Mouse (Mus musculus): ENCODE results near the gene Adh7. TPM values are rescaled to one million over a fixed set of nuclear protein-coding genes. Genes with fewer than 3 reads are reported as not detected.

Adh7 gene
- polyA plus RNA-seq, 1 experiment from 2014 or later = not detected

DNA sequence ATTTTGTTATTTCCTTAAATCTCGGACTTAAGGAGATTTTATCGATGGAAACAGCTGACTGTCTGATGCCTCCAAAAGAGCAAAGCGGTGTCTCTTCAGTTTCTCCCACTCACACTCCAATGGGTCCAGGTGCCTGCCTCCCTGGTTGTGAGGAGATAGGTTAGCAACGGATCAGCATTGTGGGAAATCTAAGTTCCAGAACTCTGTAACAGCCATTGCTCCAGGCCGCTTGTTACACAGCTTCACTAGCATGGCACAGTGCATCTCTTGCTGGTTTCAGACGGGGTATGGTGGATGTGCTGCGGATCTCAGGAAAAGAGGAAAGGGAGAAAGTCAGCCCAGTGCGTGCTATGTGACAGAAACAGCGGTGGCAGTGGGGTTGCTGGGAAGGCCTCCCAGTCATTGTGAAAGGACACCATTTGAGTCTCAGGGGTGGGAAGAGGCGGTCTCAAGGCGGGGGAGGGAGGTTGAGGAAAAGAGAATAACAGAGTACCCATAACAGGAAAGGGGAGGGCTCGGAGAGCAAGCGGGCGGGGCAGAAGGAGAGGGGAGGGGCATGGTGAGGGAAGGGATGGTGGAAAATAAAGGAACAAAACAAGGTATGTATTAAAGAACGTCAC lies 23.8 kb upstream of the Adh7 start, which contains the start of gene 4930579F01Rik:
Gene 4930579F01Rik (minus strand): TSS at position 143 of the 620 bp plus-strand sequence.
- 88% methylated on average over 15 of the region's 15 CpGs for WGBS

DNA sequence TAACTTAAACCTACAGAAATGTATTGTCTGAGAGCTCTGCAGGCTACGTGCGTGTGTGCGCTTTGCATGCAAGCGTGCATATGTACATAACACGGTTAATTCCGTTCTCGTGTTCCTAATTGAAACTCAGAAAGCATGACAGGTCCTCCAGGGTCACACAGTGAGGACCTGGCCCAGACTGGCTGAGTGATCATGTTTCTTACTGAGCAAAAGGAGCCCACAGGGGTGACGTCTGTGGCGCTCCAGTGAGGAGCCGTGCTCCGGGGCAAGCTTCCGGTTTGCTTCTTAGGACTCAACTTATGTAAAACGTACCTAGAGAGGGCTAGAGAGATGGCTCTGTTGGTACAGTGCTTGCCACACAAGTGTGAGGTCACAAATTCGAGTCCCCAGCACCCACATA lies 20.5 kb upstream of the Adh7 start:
- H3K36me3 ChIP-seq (ENCODE audit: control insufficient read depth, insufficient read depth, low read length) = no peaks in the 10 kb centered on the region
- no peak overlapping the region for H3K4me2 ChIP-seq (ENCODE audit: low read depth, severe bottlenecking)
- ATAC-seq (ENCODE audit: insufficient number of reproducible peaks, low FRiP score, low TSS enrichment, low read depth) (no peak), DNase-seq (ENCODE audit: low spot score) (no peak)
- H3K9me3 ChIP-seq (ENCODE audit: control insufficient read depth, low read length) = no peaks in the 10 kb centered on the region
- 82% methylated on average over 14 of the region's 14 CpGs for WGBS
- H3K27ac ChIP-seq (replicated peaks; ENCODE audit: low read depth, low read length) = no peak overlapping the region
- no peak overlapping the region for H3K9ac ChIP-seq (ENCODE audit: low read length)
- no peaks in the 10 kb centered on the region for H3K27me3 ChIP-seq (ENCODE audit: control insufficient read depth, insufficient read depth, low read length)
- H3K4me3 ChIP-seq (ENCODE audit: low read depth, low read length) = no peak overlapping the region
- H3K4me1 ChIP-seq (ENCODE audit: control insufficient read depth, insufficient read depth, low read length) = no peaks in the 10 kb centered on the region

More for the DNA sequence above, 23.8 kb upstream of the Adh7 start, which contains the start of gene 4930579F01Rik:
- no peaks in the 10 kb centered on the region for H3K36me3 ChIP-seq (ENCODE audit: control insufficient read depth, insufficient read depth, low read length)
- DNase-seq (ENCODE audit: low spot score) (no peak), ATAC-seq (ENCODE audit: insufficient number of reproducible peaks, low FRiP score, low TSS enrichment, low read depth) (no peak)
- H3K27me3 ChIP-seq (ENCODE audit: control insufficient read depth, insufficient read depth, low read length) = no peaks in the 10 kb centered on the region
- H3K4me3 ChIP-seq (ENCODE audit: low read depth, low read length) = no peak within 1 kb of the TSS
- no peaks in the 10 kb centered on the region for H3K9me3 ChIP-seq (ENCODE audit: control insufficient read depth, low read length)
- no peak within 1 kb of the TSS for H3K27ac ChIP-seq (replicated peaks; ENCODE audit: low read depth, low read length)
- no peaks in the 10 kb centered on the region for H3K4me1 ChIP-seq (ENCODE audit: control insufficient read depth, insufficient read depth, low read length)
- H3K9ac ChIP-seq (ENCODE audit: low read length) = no peak within 1 kb of the TSS
- no peak within 1 kb of the TSS for H3K4me2 ChIP-seq (ENCODE audit: low read depth, severe bottlenecking)

DNA sequence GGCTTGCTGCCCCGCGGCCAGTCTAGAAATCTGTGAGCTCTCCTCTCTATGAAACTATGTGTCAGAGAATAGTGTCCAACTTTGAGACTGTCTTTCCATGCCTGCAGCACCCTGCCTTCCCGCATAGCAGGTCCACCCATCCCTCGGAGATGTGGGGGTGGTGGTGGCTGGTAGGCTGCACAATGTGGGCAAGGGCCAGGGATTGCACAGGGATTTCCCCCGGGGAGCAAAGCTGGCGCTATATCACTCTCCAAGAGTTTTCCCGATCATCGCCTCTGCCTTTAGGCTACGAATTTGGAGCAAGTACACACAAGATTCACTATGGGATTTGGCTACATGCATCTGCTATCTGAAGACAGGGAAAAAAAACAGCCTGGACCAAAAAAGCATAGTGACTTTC lies 20.0 kb upstream of the Adh7 start:
- DNase-seq (ENCODE audit: low spot score) (no peak), ATAC-seq (ENCODE audit: insufficient number of reproducible peaks, low FRiP score, low TSS enrichment, low read depth) (no peak)
- no peaks in the 10 kb centered on the region for H3K9me3 ChIP-seq (ENCODE audit: control insufficient read depth, low read length)
- no peak overlapping the region for H3K9ac ChIP-seq (ENCODE audit: low read length)
- no peak overlapping the region for H3K4me3 ChIP-seq (ENCODE audit: low read depth, low read length)
- H3K27me3 ChIP-seq (ENCODE audit: control insufficient read depth, insufficient read depth, low read length) = no peaks in the 10 kb centered on the region
- no peak overlapping the region for H3K4me2 ChIP-seq (ENCODE audit: low read depth, severe bottlenecking)
- WGBS = 75% methylated on average over 9 of the region's 9 CpGs
- H3K36me3 ChIP-seq (ENCODE audit: control insufficient read depth, insufficient read depth, low read length) = no peaks in the 10 kb centered on the region
- no peak overlapping the region for H3K27ac ChIP-seq (replicated peaks; ENCODE audit: low read depth, low read length)
- no peaks in the 10 kb centered on the region for H3K4me1 ChIP-seq (ENCODE audit: control insufficient read depth, insufficient read depth, low read length)

DNA sequence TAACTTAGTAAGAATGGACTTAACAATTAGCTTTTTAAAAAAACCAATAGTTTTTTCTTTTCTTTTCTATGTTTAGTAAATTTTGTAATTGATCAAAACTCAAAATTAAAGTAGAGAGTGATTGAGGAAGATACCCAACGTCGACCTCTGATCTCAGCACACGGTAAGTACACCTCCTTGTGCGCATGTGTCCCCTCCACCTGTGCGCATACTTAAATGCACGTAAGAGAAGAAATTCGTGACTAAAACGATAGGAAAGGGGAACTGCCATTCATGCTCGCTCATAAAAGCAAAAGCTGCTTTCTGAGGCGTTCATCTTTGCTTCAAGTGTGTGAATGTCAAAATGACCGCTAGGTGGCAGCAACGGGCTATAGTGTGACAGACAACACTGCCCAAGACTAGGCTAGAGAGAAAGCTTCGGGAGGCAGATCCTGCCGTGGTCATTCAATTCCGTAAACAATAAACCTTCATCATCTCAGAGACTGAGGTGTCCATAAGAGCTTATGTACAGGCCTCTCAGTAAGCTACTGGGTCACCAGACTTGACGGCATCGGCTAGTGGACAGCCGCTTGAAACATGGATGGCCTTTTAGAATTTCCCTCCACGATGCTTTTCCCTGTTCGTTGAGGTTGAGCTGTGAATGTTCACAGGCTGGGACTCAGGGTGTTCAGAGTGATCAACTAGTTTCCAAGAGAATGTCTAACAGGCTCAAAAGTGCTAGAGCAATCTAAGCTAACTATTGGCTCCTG lies 19.4 kb upstream of the Adh7 start:
- Histone ChIP-seq H3K4me1 (ENCODE audit: control insufficient read depth, insufficient read depth, low read length) (no peaks in the 10 kb centered on the region), H3K27me3 (ENCODE audit: control insufficient read depth, insufficient read depth, low read length) (no peaks in the 10 kb centered on the region), H3K4me3 (ENCODE audit: low read depth, low read length) (0 out of 2 replicates have a peak overlapping the region, but pooled peaks have one; percentile 12), H3K27ac (replicated peaks; ENCODE audit: low read depth, low read length) (no peak overlapping the region), H3K9me3 (ENCODE audit: control insufficient read depth, low read length) (no peaks in the 10 kb centered on the region), H3K4me2 (ENCODE audit: low read depth, severe bottlenecking) (peak overlapping the region; percentile 32; the same call in 1 of the 2 replicates), H3K36me3 (ENCODE audit: control insufficient read depth, insufficient read depth, low read length) (no peaks in the 10 kb centered on the region), H3K9ac (ENCODE audit: low read length) (peak overlapping the region; percentile 45)
- peak; percentile 96 for DNase-seq (ENCODE audit: low spot score)
- ATAC-seq (ENCODE audit: insufficient number of reproducible peaks, low FRiP score, low TSS enrichment, low read depth) = peak; percentile 83; the same call in 1 of the 2 replicates
- 31% methylated on average over 20 of the region's 20 CpGs for WGBS

DNA sequence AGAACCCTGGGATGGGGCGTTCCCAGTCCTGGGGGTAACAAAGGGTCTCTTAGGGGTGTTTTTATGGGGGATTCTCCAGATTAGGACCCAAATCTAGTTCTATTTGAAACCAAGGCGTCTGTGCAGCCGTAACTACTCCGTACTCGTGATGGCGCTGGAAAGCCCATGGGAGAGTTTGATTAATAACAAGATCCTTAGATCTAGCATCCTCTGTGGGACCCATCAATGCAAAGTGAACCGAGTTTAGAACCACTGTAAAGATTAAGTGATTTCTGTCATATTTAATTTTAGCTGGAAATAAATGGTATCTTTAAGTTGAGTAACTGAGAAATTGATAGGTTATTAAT lies 18.9 kb upstream of the Adh7 start:
- no peak for DNase-seq (ENCODE audit: low spot score)
- Histone ChIP-seq H3K9ac (ENCODE audit: low read length) (no peak overlapping the region; the same call in 1 of the 2 replicates), H3K36me3 (ENCODE audit: control insufficient read depth, insufficient read depth, low read length) (no peaks in the 10 kb centered on the region), H3K27ac (replicated peaks; ENCODE audit: low read depth, low read length) (no peak overlapping the region), H3K9me3 (ENCODE audit: control insufficient read depth, low read length) (no peaks in the 10 kb centered on the region), H3K27me3 (ENCODE audit: control insufficient read depth, insufficient read depth, low read length) (no peaks in the 10 kb centered on the region), H3K4me2 (ENCODE audit: low read depth, severe bottlenecking) (no peak overlapping the region), H3K4me1 (ENCODE audit: control insufficient read depth, insufficient read depth, low read length) (no peaks in the 10 kb centered on the region), H3K4me3 (ENCODE audit: low read depth, low read length) (no peak overlapping the region)
- no peak for ATAC-seq (ENCODE audit: insufficient number of reproducible peaks, low FRiP score, low TSS enrichment, low read depth)
- WGBS = 79% methylated on average over 7 of the region's 7 CpGs

DNA sequence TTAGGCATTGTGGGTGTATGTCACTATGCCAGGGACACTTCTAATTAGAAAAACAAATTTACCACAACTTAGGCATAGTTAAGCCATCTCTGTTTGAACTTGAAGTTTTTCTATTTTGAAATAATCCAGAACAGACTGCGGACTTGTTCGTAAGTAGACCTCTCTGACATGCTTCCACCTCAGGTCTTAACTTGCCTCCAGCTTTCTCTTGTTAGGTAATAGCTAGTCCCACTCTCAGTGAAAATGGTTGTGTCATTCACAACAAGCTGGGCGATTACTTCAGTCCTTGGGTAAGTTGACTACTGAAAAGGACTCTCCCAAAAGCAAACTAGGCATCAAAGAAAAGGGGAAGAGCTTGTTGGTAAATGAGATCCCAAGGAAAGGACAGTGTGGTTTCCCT lies 8.7 kb upstream of the Adh7 start:
- Histone ChIP-seq H3K4me1 (ENCODE audit: control insufficient read depth, insufficient read depth, low read length) (no peaks in the 10 kb centered on the region), H3K9ac (ENCODE audit: low read length) (no peak overlapping the region), H3K27me3 (ENCODE audit: control insufficient read depth, insufficient read depth, low read length) (no peaks in the 10 kb centered on the region), H3K36me3 (ENCODE audit: control insufficient read depth, insufficient read depth, low read length) (no peaks in the 10 kb centered on the region), H3K4me3 (ENCODE audit: low read depth, low read length) (no peak overlapping the region), H3K4me2 (ENCODE audit: low read depth, severe bottlenecking) (no peak overlapping the region), H3K27ac (replicated peaks; ENCODE audit: low read depth, low read length) (no peak overlapping the region), H3K9me3 (ENCODE audit: control insufficient read depth, low read length) (no peaks in the 10 kb centered on the region)
- ATAC-seq (ENCODE audit: insufficient number of reproducible peaks, low FRiP score, low TSS enrichment, low read depth) (no peak), DNase-seq (ENCODE audit: low spot score) (no peak)
- 87% methylated on average over 3 of the region's 3 CpGs for WGBS

DNA sequence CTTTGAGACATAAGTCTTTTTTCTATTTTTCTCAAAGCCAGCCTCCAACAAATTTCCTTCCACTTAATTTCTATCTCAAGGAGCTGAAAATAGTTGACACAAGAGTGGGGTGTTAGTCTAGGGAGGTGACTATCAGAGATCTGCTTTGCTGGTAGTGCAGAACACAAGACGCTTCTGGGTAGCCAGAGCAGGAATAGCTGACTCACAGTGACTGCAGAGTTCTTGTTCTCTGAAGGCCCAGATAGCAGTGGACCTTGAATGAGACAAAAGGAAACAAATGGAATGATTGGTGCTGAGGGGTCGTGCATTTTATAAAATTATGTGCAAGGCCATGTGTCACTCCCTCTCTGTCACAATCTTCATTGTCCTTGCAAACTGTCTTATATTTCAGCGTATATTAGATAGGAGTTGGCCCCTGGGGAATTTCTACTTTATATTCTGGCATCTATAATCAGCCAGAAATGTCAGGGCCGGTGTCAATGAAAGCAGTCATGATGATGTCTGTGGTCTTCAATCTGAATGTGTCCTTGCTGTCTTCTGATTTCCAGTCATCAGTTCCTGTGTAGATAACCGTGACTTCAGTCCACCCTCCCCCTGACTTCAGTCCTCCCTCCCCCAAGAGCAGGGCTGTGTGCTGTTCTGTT lies 7.0 kb upstream of the Adh7 start:
- Histone ChIP-seq H3K4me2 (ENCODE audit: low read depth, severe bottlenecking) (no peak overlapping the region), H3K27ac (replicated peaks; ENCODE audit: low read depth, low read length) (no peak overlapping the region), H3K9ac (ENCODE audit: low read length) (no peak overlapping the region), H3K4me1 (ENCODE audit: control insufficient read depth, insufficient read depth, low read length) (no peaks in the 10 kb centered on the region), H3K4me3 (ENCODE audit: low read depth, low read length) (no peak overlapping the region), H3K36me3 (ENCODE audit: control insufficient read depth, insufficient read depth, low read length) (no peaks in the 10 kb centered on the region), H3K27me3 (ENCODE audit: control insufficient read depth, insufficient read depth, low read length) (no peaks in the 10 kb centered on the region), H3K9me3 (ENCODE audit: control insufficient read depth, low read length) (no peaks in the 10 kb centered on the region)
- 87% methylated on average over 5 of the region's 5 CpGs for WGBS
- no peak for DNase-seq (ENCODE audit: low spot score)
- ATAC-seq (ENCODE audit: insufficient number of reproducible peaks, low FRiP score, low TSS enrichment, low read depth) = no peak

DNA sequence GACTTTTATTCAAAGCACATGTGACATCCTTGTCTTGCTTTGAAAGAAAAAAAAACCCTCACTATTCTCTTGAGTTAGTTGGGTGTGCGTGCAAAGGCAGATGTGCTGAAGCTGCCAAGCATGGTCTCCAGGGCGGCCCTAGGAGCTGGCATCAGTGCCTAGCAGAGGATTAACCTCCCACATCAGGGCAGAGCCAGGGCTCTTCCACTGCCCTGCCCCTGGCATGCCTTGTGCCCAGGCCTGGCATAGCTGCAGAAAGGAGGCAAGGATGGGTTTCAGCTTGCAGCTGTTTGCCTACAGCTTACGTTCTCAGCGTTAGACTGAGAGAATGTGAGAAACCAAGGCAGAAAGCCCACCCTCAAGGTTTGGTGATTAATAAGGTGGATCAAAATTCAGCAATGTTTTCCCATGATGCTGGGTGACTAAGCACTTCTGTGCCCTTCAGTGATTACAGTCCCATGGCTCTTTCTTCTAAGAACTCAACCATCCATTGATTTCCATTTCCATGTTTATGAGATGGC lies 5.1 kb upstream of the Adh7 start:
- 88% methylated on average over 4 of the region's 4 CpGs for WGBS
- H3K36me3 ChIP-seq (ENCODE audit: control insufficient read depth, insufficient read depth, low read length) = no peaks in the 10 kb centered on the region
- no peaks in the 10 kb centered on the region for H3K27me3 ChIP-seq (ENCODE audit: control insufficient read depth, insufficient read depth, low read length)
- H3K4me3 ChIP-seq (ENCODE audit: low read depth, low read length) = no peak overlapping the region
- no peaks in the 10 kb centered on the region for H3K9me3 ChIP-seq (ENCODE audit: control insufficient read depth, low read length)
- H3K4me1 ChIP-seq (ENCODE audit: control insufficient read depth, insufficient read depth, low read length) = no peaks in the 10 kb centered on the region
- no peak overlapping the region for H3K27ac ChIP-seq (replicated peaks; ENCODE audit: low read depth, low read length)
- ATAC-seq (ENCODE audit: insufficient number of reproducible peaks, low FRiP score, low TSS enrichment, low read depth) (no peak), DNase-seq (ENCODE audit: low spot score) (no peak)
- H3K9ac ChIP-seq (ENCODE audit: low read length) = no peak overlapping the region
- H3K4me2 ChIP-seq (ENCODE audit: low read depth, severe bottlenecking) = no peak overlapping the region

Measured in limb, embryonic 11.5 days (tissue).